Comparison of ENCODE assay signal across 8 mouse cellular contexts in the genomic region with DNA sequence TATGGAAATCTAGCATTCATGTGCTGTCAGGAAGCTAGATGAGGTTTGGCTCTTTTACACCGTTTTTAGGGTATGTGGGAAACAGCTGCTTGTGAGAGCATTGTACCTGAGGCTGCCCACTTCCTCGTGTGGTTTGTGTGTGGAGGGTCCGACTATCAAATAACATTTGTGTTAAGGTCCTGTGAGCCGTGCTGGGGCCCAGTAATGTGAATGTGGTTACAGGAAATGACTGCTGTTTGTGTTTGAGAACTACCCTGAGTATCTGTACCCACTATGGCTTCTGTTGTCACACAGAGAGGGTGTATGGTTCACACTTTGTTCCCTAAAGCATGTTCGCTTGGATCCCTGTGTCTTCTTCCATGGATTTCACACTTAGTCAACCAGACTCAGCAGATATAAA. TPM values are rescaled to one million over a fixed set of nuclear protein-coding genes. Genes with fewer than 3 reads are reported as not detected.
DNase-seq lines count a peak whose midpoint lies in the region; ATAC-seq lines count a peak whose summit lies in the region.
"Had no signal": no experiment of that assay in that cellular context is flagged by ENCODE, and none has a peak within 500 bp of the region (broad histone marks: within the 10 kb centered on the region; RNA-seq: fewer than 3 reads in every experiment).

No protein-coding gene starts in this region.

- no peaks in the 10 kb centered on the region for H3K9me3 ChIP-seq in liver, embryonic 11.5 days (ENCODE audit: control insufficient read depth, low read length)
- H3K9me3 ChIP-seq in liver, embryonic 15.5 days (replicated peaks) = no peaks in the 10 kb centered on the region

- WGBS in liver, embryonic 11.5 days = 39% methylated on average over 5 of the region's 5 CpGs
- 19% methylated on average over 5 of the region's 5 CpGs for WGBS in liver, embryonic 15.5 days (ENCODE audit: insufficient replicate concordance)

- DNase-seq in liver, embryonic 11.5 days (ENCODE audit: low spot score) = no peak
- no peak for DNase-seq in liver
- peak; percentile 45 for DNase-seq in splenic B cell, adult 2 months (ENCODE audit: low read depth, low spot score)
- DNase-seq in left cerebral cortex, adult 8-10 months (ENCODE audit: low spot score in 2 of 2) = no peak
- no peak for DNase-seq in ovary, postnatal 36 days (ENCODE audit: low spot score)
- DNase-seq: kidney, postnatal 14 days had no signal

- H3K36me3 ChIP-seq in liver, embryonic 11.5 days (ENCODE audit: control insufficient read depth, insufficient read depth, low read length) = no peaks in the 10 kb centered on the region
- H3K36me3 ChIP-seq in liver, embryonic 15.5 days (replicated peaks) = no peaks in the 10 kb centered on the region
- no peaks in the 10 kb centered on the region for H3K36me3 ChIP-seq in splenic B cell, adult 2 months (ENCODE audit: control insufficient read depth, insufficient read depth, low read length, poor library complexity, severe bottlenecking)

- peak overlapping the region; percentile 26; the same call in 1 of the 2 replicates for H3K9ac ChIP-seq in liver, embryonic 11.5 days (ENCODE audit: low read depth, low read length)
- peak overlapping the region; percentile 54; the same call in 1 of the 2 replicates for H3K9ac ChIP-seq in liver, embryonic 15.5 days

- ATAC-seq in liver, embryonic 11.5 days (replicated peaks; ENCODE audit: low FRiP score) = no peak
- ATAC-seq in common myeloid progenitor, adult 5-6 weeks (replicated peaks; ENCODE audit: low read depth, poor library complexity, severe bottlenecking) = peak; percentile 51
- ATAC-seq in liver, embryonic 15.5 days (ENCODE audit: insufficient read depth) = no peak

- H3K4me1 ChIP-seq in liver, embryonic 11.5 days (replicated peaks; ENCODE audit: control insufficient read depth, insufficient read depth, low read length) = peaks cover 25% of the 10 kb centered on the region
- peaks cover 66% of the 10 kb centered on the region for H3K4me1 ChIP-seq in liver, embryonic 15.5 days (replicated peaks)

- no peak overlapping the region for H3K4me3 ChIP-seq in liver, embryonic 11.5 days (ENCODE audit: low read depth, low read length)
- H3K4me3 ChIP-seq in liver, embryonic 15.5 days (replicated peaks) = peak overlapping the region; percentile 47; the same call in 1 of the 2 replicates

- peak overlapping the region; percentile 49 for H3K4me2 ChIP-seq in liver, embryonic 11.5 days
- peak overlapping the region; percentile 75 for H3K4me2 ChIP-seq in liver, embryonic 15.5 days

- no peaks in the 10 kb centered on the region for H3K27me3 ChIP-seq in liver, embryonic 11.5 days (replicated peaks; ENCODE audit: control insufficient read depth, insufficient read depth, low read length)
- no peaks in the 10 kb centered on the region for H3K27me3 ChIP-seq in liver, embryonic 15.5 days
- H3K27me3 ChIP-seq in splenic B cell, adult 2 months (ENCODE audit: control insufficient read depth, insufficient read depth, low read length, poor library complexity, severe bottlenecking) = no peaks in the 10 kb centered on the region

- no peak overlapping the region; the same call in 1 of the 2 replicates for H3K27ac ChIP-seq in liver, embryonic 11.5 days (ENCODE audit: low read depth, low read length)
- peak overlapping the region; percentile 73 for H3K27ac ChIP-seq in liver, embryonic 15.5 days (replicated peaks)

RNA-seq across cellular contexts. Expression of a gene that starts 1.1 kb away (rescaled TPM):
- polyA plus RNA-seq in liver, embryonic 11.5 days (2014; fragmentation: Nextera tagmentation; extraction: Ambion mirVana) = 3.8 and 6.4 TPM in 2 replicates
- total RNA-seq in common myeloid progenitor, adult 5-6 weeks (2017) = 14.7 and 15.7 TPM in 2 replicates
- 4.6 and 5.4 TPM in 2 replicates for polyA plus RNA-seq in liver, embryonic 15.5 days (2015; fragmentation: Nextera tagmentation; extraction: Ambion mirVana)
- 1 to 10 TPM; 1.2 to 1.6 (median 1.3) TPM for total RNA-seq in left cerebral cortex, adult 8-10 months (2022)

RNA-seq across cellular contexts. Expression of a gene that starts 36.9 kb away (rescaled TPM):
- 3.2 and 3.4 TPM in 2 replicates for polyA plus RNA-seq in liver, embryonic 11.5 days (2014; fragmentation: Nextera tagmentation; extraction: Ambion mirVana)
- 7.5 and 7.9 TPM in 2 replicates for total RNA-seq in common myeloid progenitor, adult 5-6 weeks (2017)
- polyA plus RNA-seq in liver, embryonic 15.5 days (2015; fragmentation: Nextera tagmentation; extraction: Ambion mirVana) = 1.8 and 1.9 TPM in 2 replicates
- total RNA-seq in left cerebral cortex, adult 8-10 months (2022) = 1 to 10 TPM; 4.7 to 6.2 (median 5.7) TPM
